Mouse (Mus musculus) forebrain, embryonic 14.5 days (tissue): ENCODE measurements at regions not wholly inside any gene's neighbourhood (a gene's known extent, or its start where the extent isn't known, plus 50 kb on each side); places are given as distances from the start of the nearest gene placed in this dataset.

ENCODE experiments used
- ATAC-seq: fragments of 200-750 bp; cut with Nextera tagmentation; 2 replicates; pipeline ENCODE4 v1.8.0; 2017; ENCODE audit warnings: mild to moderate bottlenecking, moderate library complexity
- DNase-seq: peaks from one replicate; pipeline ENCODE4 v3.0.0-alpha.2; 2015; ENCODE audit warnings: low spot score
- H3K27ac ChIP-seq: fragments of 300-500 bp; sonication (generic); 2 replicates; pipeline ENCODE4 v1.5.1; 2014; ENCODE audit warnings: low read depth, mild to moderate bottlenecking, control low read depth, low read length, moderate library complexity
- H3K27me3 ChIP-seq: fragments of 300-500 bp; sonication (generic); replicated peaks from 2 replicates; pipeline ENCODE4 v1.6.1; 2014; ENCODE audit warnings: low read length, control low read depth, mixed read lengths; ENCODE audit not compliant: control insufficient read depth, insufficient read depth
- H3K36me3 ChIP-seq: fragments of 300-500 bp; sonication (generic); 2 replicates; pipeline ENCODE4 v1.6.1; 2014; ENCODE audit warnings: low read length, control low read depth; ENCODE audit not compliant: control insufficient read depth, insufficient read depth
- H3K4me1 ChIP-seq: fragments of 300-500 bp; sonication (generic); 2 replicates; pipeline ENCODE4 v1.6.1; 2014; ENCODE audit warnings: antibody characterized with exemption, low read length, control low read depth; ENCODE audit not compliant: control insufficient read depth, insufficient read depth
- H3K4me2 ChIP-seq: fragments of 300-500 bp; sonication (generic); 2 replicates; pipeline ENCODE4 v1.6.1; 2014; ENCODE audit warnings: mild to moderate bottlenecking, control low read depth, low read length
- H3K4me3 ChIP-seq: fragments of 300-500 bp; sonication (generic); 2 replicates; pipeline ENCODE4 v1.5.1; 2014; ENCODE audit warnings: low read depth, low read length, control low read depth
- H3K9ac ChIP-seq: fragments of 300-500 bp; sonication (generic); 2 replicates; pipeline ENCODE4 v1.6.1; 2014; ENCODE audit warnings: mild to moderate bottlenecking, low read length, control low read depth, moderate library complexity
- H3K9me3 ChIP-seq: fragments of 300-500 bp; sonication (generic); replicated peaks from 2 replicates; pipeline ENCODE4 v1.6.1; 2016; ENCODE audit warnings: low read length, control low read depth, mixed read lengths; ENCODE audit not compliant: control insufficient read depth
- WGBS: fragments of 180-500 bp; shearing (Covaris S2); extraction: QIAGEN DNeasy Blood & Tissue Kit; methylation state at CpG from one replicate; pipeline ENCODE4 v1.1.7; 2014; 5-methylcytosine and 5-hydroxymethylcytosine counted together

GRCm38 (mm10) chr10:28014306-28014825, 60.3 kb upstream of the Ptprk start:
- Histone ChIP-seq H3K27me3 (no peaks in the 10 kb centered on the region), H3K4me3 (no peak overlapping the region), H3K4me1 (no peaks in the 10 kb centered on the region), H3K36me3 (no peaks in the 10 kb centered on the region), H3K9ac (no peak overlapping the region), H3K9me3 (no peaks in the 10 kb centered on the region), H3K27ac (no peak overlapping the region), H3K4me2 (no peak overlapping the region)
- no peak for DNase-seq
- 55% methylated on average over 2 of the region's 2 CpGs for WGBS
- ATAC-seq = no peak
